Mouse (Mus musculus) CD4-positive, CD25-positive, alpha-beta regulatory T cell, adult 4 months (primary cell): ENCODE results near the gene Ccdc85b. TPM values are rescaled to one million over a fixed set of nuclear protein-coding genes. Genes with fewer than 3 reads are reported as not detected.

Source experiments
- ATAC-seq: one replicate; pipeline ENCODE4 v1.8.0; 2017
- polyA plus RNA-seq, 2 experiments: library from polyadenylated mRNA; unstranded; fragments of 100-300 nt; shearing (Covaris generic); gene quantifications; one replicate each; pipeline ENCODE4 v1.2.1; 2017

Ccdc85b gene
- polyA plus RNA-seq, 2 experiments from 2014 or later: 0.48 to 0.83 TPM

DNA sequence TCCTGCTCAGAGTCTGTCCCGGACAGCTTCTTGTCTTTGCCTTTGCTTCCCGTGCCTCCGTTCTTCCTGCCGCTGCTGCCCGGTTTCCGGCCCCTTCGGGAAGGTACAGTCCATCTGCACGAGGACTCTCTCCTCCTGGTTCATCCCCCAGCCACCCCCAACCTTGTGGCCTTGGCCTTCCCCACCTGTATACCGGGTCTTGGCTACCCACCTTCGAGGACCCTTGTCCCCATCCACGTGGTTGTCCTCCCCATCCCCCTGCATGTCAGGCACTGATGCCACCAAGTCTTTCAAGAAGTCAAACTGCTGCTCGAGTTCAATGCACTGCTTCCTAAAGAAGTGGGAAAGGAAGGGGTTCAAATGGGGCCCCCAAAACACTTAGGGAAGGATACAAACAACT, 34.1 kb downstream of the Ccdc85b start:
- no peak for ATAC-seq

DNA sequence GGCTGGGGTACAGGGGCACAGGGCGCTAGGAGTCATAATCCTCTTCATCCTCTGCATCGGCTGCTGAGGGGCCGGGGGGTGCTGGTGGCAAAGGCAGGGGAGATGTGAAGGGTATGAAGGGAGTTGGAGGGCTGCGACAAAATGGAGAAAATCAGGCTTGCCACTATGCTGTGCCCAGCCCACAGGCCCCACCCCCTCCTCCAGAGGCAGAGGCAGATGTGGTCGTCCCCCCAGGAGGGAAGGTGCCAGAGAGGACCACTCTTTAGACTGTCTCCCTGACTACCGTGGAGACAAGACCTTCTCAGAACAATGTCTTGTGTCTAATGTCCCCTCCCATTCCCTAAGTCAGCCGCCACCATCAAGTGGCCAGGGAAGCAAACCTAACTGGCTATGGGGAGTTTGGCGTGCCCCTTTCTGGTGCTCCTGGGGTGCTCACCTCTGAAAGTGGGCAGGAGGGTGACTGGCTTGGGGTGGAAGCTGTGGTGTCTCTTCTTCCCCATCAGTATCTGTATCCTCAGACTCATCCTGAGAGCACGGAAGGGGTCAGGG, 34.7 kb downstream of the Ccdc85b start:
- no peak for ATAC-seq

DNA sequence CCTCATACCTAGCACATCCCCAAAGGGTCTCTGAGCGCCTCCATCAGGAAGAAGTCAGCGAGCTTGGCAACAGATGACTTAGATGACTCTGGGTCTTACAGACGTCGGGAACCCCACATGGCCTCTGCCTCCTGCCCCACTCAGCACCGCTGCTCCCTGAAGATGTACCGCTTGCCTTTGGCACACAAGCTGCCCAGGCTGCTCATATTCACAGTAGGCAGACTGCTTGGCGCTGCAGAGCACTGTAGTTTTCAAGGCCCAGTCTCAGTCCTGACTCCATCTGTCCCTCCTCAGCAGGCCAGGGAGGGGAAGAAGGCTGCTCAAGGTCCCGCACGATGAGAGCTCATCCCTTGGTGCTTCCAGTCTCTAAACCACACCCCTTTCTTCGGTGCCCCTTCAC, 35.4 kb downstream of the Ccdc85b start:
- no peak for ATAC-seq

DNA sequence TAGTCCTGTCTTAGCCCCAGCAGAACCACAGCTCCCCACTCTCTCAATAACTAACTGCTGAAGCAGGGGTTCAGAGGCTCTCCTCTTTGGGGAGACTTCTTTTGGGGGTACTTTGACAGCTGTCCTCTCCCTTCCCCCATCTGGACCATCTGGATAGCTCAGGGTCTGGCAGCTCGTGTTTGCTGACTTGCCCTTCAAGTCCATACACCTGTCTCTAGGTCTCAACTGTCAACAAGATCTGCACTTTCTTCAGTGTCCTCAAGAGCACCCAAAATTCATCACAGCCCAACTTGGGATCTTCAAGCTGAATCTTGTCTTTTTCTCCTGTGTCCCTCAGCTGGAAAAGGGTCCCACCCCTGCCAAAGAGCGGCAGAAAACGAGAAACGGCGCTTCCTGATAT, 35.9 kb downstream of the Ccdc85b start:
- no peak for ATAC-seq

DNA sequence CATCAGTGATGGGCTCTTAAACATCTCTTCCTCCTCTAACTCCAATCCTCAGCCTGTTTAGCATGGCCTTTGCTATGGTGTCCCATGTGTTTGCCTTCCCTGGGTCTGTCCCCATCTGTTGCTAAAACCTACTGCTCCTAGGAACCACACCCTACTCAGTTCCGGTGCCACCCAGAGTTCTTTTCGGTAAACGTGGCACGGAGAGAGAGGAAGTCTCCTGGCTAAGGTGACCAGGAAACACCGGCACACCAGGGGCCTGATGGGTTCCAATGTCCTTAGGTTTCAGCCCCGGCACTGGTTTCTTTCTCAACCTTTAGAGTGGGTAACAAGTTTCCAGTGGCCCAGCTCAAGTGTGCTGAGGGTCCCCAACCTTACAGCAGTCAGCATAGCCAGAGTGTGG, 37.1 kb downstream of the Ccdc85b start:
- ATAC-seq: no peak

DNA sequence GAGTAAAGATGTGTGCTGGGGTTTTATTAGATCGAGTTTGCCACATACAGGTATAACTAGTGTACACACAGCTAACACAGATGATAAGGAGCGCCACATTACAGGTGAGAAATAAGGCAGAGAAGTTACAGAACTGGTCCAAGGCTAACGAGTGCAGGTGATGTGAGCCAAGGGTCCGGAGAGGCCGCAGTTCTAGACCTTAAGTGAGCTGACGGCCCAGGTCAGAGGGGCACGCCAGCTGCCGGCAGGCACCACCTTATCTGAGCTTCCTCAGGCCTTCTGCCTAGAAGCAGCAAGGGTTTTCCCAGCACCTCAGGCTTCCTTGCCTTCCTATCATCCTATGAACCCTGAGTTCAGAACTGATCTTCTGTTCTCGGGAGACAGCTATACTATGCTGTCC, 38.1 kb downstream of the Ccdc85b start:
- ATAC-seq: no peak

DNA sequence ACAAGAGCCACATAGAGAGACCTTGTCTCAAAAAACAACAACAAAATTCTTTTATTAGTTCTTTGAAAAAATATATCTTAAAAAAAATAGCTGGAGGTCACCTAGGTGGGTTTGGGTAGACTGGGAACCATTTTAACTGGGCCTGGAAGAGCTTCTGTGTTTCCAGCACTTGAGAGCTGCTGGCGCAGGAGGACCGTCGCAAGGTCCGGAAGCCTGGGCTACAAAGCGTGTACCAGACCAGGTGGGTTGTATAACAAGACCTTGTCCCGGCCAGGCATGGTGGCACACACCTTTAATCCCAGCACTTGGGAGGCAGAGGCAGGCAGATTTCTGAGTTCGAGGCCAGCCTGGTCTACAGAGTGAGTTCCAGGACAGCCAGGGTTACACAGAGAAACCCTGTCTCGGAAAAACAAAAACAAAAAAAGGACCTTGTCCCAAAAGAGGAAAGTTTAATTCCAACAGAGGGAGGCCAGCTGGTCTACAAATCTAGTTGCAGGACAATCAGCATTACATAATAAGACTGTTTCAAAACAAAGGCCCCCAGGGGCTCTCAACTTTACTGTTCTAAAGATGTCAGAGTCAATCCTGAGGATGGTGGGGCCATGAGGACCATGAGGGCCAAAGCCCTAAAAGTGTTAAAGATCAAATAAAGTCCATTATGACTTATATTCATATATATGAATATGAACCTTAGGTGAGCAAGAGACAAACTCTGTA, 38.8 kb downstream of the Ccdc85b start:
- ATAC-seq: no peak

DNA sequence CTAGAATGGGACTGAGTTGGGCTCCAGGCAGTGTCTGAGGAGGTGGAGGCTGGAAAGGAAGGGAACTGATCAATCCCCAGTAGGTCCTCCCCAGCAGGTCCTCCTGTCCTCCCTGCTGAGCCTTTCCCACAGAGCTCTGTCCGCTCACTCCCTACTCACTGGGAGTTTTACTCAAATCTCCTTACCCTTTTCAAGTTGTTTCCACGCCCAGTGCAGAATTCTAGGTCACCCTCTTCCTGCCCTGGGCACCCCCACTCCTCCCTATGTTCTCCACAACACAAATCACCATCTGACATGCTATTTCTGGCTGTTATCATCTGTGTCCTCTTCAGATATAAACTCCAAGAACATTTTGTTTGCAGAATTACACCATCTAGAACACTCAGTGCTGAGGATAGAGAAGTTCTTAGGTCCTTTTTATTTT, 43.1 kb downstream of the Ccdc85b start:
- ATAC-seq: no peak

DNA sequence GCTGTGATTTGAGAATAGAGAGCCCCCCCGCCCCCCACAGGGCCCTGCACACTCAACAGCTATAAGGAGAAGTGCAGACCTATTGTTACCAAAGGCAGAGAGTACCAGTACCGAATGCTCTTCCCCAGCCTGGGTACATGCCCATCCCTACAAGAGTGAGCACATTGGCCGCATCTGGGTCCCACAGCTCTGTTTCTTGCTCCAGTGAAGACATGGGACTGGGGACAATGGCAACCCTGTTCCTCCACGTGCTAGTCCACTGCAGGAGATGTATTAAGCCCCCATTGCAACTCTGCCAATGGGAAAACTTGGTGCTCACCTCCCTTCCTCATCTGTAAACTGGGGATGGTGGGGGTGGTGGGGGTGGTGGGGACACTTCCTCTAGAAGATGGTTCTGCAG, 43.9 kb downstream of the Ccdc85b start:
- no peak for ATAC-seq

DNA sequence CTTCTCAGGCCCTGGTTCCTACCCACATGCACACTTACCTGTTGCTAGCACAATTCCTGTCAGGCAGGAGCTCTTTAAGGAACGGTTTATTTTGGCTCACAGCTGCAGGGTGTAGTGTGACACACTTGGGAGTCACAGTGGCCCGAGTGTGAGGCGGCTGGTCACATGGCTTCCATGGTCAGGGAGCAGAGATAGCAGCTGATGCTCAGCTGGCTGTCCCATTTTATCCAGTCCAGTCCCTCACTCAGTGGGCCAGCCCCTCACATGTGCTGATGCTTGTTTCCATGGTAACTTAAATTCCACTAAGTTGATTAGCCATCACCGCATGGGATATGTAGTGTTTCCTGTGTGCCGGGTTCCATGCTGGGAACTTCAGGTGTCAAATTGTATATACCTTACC, 45.7 kb downstream of the Ccdc85b start:
- ATAC-seq: no peak

DNA sequence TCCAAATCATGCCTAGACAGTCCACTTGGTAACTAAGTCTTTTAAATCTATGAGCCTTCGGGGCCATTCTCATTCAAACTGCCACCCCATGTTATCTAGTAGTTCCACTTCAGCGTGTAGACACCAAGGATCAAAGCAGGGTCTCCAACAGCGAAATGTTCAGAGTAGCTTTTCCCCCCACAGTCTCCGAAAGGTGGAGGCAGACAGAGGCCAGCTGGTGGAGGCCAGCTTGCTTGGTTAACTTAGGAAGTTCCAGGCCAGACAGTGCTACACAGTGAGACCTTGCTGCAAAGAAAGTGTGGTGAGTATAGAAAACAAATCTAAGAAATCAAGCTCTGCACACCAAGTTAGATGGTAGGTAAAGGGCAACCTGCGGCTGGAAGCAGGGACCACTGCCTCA, 47.1 kb downstream of the Ccdc85b start:
- no peak for ATAC-seq

DNA sequence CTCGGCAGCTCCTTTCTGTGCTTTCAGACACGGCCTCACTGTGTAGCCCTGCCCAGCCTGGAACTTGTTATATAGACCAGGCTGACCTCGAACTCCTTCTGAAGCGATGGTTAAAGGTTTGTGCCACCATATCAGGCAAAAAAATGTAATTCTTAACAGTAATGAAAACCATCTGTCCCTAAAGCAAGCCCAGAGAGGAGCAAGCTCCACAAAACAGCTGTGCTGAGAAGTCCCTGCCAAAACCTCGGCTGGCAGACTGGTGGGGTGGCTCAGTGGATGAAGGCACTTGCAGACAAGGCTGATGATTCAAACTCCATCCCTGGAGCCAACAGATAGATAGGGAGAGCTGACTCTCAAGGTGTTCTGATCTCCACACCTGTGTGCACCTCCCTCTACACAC, 48.6 kb downstream of the Ccdc85b start:
- no peak for ATAC-seq

DNA sequence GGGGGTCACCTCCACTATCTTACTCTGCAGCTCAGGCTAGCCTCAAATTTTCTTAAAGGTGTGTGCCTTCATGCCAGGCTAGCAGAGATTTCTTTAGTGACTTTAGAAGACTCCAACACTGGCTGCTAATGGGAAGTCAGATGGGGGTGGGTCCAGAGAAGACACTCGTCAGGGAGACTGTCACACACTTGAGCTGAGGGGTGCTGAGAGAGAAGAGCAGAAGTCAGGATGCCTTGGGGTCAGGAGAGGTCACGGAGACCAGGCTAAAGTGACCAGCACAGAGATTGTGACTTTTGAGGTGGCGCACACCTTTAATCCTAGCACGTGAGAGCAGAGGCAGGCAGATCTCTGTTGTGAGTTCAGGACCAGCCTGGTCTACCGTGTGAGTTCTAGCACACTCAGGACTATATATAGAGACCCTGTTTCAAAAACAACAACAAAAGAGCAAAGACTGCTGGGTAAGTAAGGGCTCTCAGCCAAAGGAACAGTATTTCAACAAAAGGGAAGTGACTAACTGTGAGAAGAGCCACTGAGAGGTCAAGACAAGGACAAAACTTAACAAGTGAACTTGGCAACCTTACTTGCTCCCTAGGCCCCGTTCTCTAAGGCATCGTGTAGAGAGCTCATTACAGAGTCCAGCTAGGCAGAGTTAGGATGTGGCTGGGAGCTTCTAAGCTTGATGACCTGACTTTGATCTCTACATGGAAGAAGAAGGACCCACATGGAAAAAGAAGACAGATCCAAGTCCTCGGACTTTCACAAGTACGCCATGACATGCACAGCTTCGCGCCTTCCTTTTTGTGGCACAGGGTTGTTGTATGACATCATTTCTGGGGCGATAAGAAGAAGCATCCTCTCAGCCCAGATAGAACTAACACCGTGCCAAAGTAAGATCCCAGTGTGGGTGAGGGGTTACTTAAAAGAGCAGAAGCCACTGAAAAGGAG, 49.4 kb downstream of the Ccdc85b start:
- ATAC-seq: no peak

DNA sequence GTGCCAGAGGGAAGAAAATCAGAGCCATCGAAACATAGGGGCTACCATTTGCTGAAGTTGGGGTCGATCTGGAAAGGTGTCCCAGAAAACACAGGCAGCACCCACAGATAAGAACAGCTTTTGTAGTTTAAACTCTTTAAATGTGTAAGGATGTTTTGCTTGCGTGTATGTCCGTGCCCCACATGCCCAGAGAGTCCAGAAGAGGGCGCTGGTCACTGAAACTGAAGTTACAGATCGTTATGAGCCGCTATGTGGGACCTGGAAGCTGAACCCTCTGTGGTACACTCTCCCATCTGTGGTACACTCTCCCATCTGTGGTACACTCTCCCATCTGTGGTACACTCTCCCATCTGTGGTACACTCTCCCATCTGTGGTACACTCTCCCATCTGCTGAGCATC, 50.6 kb downstream of the Ccdc85b start:
- ATAC-seq: peak; percentile 45

DNA sequence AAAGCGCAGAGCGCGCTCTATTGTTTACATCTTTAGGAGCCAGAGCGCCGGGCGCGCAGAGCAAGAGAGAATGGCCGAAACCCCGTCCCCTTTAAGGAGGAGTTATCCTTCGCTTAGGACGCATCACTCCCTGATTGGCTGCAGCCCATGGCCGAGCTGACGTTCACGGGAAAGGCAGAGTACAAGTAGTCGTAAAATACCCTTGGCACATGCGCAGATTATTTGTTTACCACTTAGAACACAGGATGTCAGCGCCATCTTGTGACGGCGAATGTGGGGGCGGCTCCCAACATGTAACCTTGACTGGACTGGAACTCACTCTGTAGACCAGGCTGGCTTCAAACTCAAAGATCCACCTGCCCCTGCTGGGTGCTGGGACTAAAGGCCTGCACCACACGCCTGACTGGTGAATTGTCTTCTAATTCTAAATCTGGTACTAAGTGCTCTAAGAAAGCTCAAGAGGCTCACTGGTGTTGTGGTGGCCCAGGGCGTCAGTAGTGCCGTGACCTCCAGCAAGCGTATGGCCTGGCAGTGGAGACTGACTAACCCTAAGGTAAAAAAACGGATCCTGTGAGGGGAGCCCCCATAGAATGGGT, 51.1 kb downstream of the Ccdc85b start:
- peak; percentile 59 for ATAC-seq

DNA sequence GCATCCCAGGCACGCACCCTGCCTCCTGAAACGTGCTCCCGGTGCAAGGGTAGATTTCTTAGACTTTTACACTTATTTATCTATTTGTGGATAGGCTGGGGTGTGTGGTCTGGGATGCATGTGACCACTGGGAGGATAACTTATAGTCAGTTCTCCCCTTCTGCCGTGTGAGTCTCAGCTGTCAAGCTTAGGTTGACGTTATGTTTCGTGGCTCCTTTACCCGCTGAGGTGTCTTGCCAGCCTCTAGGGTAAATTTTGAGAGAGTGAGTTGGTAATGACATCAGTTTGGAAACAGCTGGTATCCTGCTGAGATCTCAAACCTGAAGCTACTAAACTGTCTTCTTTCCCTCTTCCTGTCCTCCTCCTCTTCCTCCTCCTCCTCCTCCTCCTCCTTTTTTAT, 51.8 kb downstream of the Ccdc85b start:
- peak; percentile 72 for ATAC-seq

Other genes starting within 250 kb of the Ccdc85b start
- gene Pacs1, start 184.8 kb downstream of the Ccdc85b start, polyA plus RNA-seq: 10 to 100 TPM; 16.5 to 21.9 TPM
- 100 to 1,000 TPM; 341 to 465 TPM for gene Sf3b2, start 162.4 kb downstream of the Ccdc85b start, polyA plus RNA-seq
- gene Gal3st3, start 159.6 kb downstream of the Ccdc85b start, polyA plus RNA-seq: under 1 TPM in 1 of 2 experiments, not detected in 1; 0.15 TPM
- not detected for gene Catsper1, start 122.2 kb downstream of the Ccdc85b start, polyA plus RNA-seq
- 1 to 10 TPM; 2.7 to 3.2 TPM for gene Cst6, start 108.3 kb downstream of the Ccdc85b start, polyA plus RNA-seq
- gene Eif1ad, start 91.2 kb downstream of the Ccdc85b start, polyA plus RNA-seq: 10 to 100 TPM; 46.1 to 57.1 TPM
- gene Banf1, start 90.7 kb downstream of the Ccdc85b start, polyA plus RNA-seq: 100 to 1,000 TPM; 246 to 256 TPM
- 10 to 100 TPM; 18.1 to 30.1 TPM for gene Sart1, start 69.2 kb downstream of the Ccdc85b start, polyA plus RNA-seq
- not detected for gene Tsga10ip, start 55.4 kb downstream of the Ccdc85b start, polyA plus RNA-seq
- 10 to 100 TPM; 56.0 to 57.2 TPM for gene Drap1, start 32.9 kb downstream of the Ccdc85b start, polyA plus RNA-seq
- 10 to 100 TPM; 20.8 to 28.7 TPM for gene AI837181, start 32.8 kb downstream of the Ccdc85b start, polyA plus RNA-seq
- gene Fosl1, start 10.3 kb downstream of the Ccdc85b start, polyA plus RNA-seq: not detected
- gene Fibp, start 2.7 kb upstream of the Ccdc85b start, polyA plus RNA-seq: 100 to 1,000 TPM in 1 of 2 experiments, 10 to 100 TPM in 1; 86.2 to 159 TPM
- gene Ctsw, start 10.6 kb upstream of the Ccdc85b start, polyA plus RNA-seq: 100 to 1,000 TPM; 136 to 191 TPM
- 1 to 10 TPM; 1.5 to 4.6 TPM for gene Efemp2, start 16.1 kb upstream of the Ccdc85b start, polyA plus RNA-seq
- gene Mus81, start 30.5 kb upstream of the Ccdc85b start, polyA plus RNA-seq: 10 to 100 TPM; 44.8 to 51.5 TPM
- 1,000 to 10,000 TPM; 1,977 to 2,151 TPM for gene Cfl1, start 32.6 kb upstream of the Ccdc85b start, polyA plus RNA-seq
- not detected for gene 1700020D05Rik, start 45.9 kb upstream of the Ccdc85b start, polyA plus RNA-seq
- gene Snx32, start 52.6 kb upstream of the Ccdc85b start, polyA plus RNA-seq: 10 to 100 TPM; 20.2 to 23.6 TPM
- not detected for gene Ovol1, start 102.8 kb upstream of the Ccdc85b start, polyA plus RNA-seq
- gene Ap5b1, start 110.1 kb upstream of the Ccdc85b start, polyA plus RNA-seq: 1 to 10 TPM; 3.8 to 7.4 TPM
- 100 to 1,000 TPM in 1 of 2 experiments, 10 to 100 TPM in 1; 55.0 to 102 TPM for gene Rnaseh2c, start 144.0 kb upstream of the Ccdc85b start, polyA plus RNA-seq
- gene Kat5, start 152.3 kb upstream of the Ccdc85b start, polyA plus RNA-seq: 10 to 100 TPM; 38.8 to 84.9 TPM
- 100 to 1,000 TPM; 111 to 174 TPM for gene Rela, start 179.6 kb upstream of the Ccdc85b start, polyA plus RNA-seq
- 10 to 100 TPM; 19.0 to 25.6 TPM for gene Sipa1, start 205.8 kb upstream of the Ccdc85b start, polyA plus RNA-seq
- gene Map3k11, start 230.8 kb upstream of the Ccdc85b start, polyA plus RNA-seq: 1 to 10 TPM; 6.3 to 8.4 TPM
- 10 to 100 TPM; 21.6 to 23.9 TPM for gene Pcnx3, start 231.0 kb upstream of the Ccdc85b start, polyA plus RNA-seq
- gene Kcnk7, start 246.5 kb upstream of the Ccdc85b start, polyA plus RNA-seq: 1 to 10 TPM; 1.9 to 2.4 TPM